Mouse (Mus musculus) megakaryocyte-erythroid progenitor cell, adult 5-6 weeks (primary cell): ENCODE results near the gene Plekha6. TPM values are rescaled to one million over a fixed set of nuclear protein-coding genes. Genes with fewer than 3 reads are reported as not detected.
"Not testable (repeated sequence)": the region's sequence is repeated elsewhere in the genome, so short reads cannot be mapped to it uniquely, and the experiment has no call there.

Experiments used
- ATAC-seq: replicated peaks from 2 replicates; pipeline ENCODE4 v1.8.0; 2016; ENCODE audit warnings: mild to moderate bottlenecking, inconsistent platforms; ENCODE audit not compliant: severe bottlenecking, poor library complexity, low FRiP score, low TSS enrichment
- total RNA-seq, 2 experiments: library from RNA; stranded (forward) in 1 of 2; stranded (reverse) in 1 of 2; fragments of 200-1000, 215-1000 nt in 1 of 2; fragments of >200 nt in 1 of 2; fragmentation: Nextera tagmentation in 1 of 2; gene quantifications; 2 replicates each; pipeline ENCODE4 v1.2.3; 2014 to 2017

Plekha6 gene
- total RNA-seq, 2 experiments from 2014 or later: 2.2 to 18.6 TPM

- ATAC-seq: no peak
These were observed 168.8 kb downstream of the Plekha6 start for GRCm38 (mm10) chr1:133332656-133333430.

GRCm38 (mm10) chr1:133333937-133334336 is 169.9 kb downstream of the Plekha6 start:
- no peak for ATAC-seq

GRCm38 (mm10) chr1:133340403-133340802 is 176.4 kb downstream of the Plekha6 start:
- ATAC-seq: not testable (repeated sequence)

- ATAC-seq: no peak
These were observed 180.3 kb downstream of the Plekha6 start for GRCm38 (mm10) chr1:133344357-133344756.

- no peak for ATAC-seq
These were observed 182.5 kb downstream of the Plekha6 start for GRCm38 (mm10) chr1:133346531-133346930.

GRCm38 (mm10) chr1:133347226-133347625 is 183.2 kb downstream of the Plekha6 start:
- ATAC-seq: no peak

GRCm38 (mm10) chr1:133347693-133348520 is 183.9 kb downstream of the Plekha6 start:
- ATAC-seq: peak; percentile 82

GRCm38 (mm10) chr1:133350210-133350609 is 186.2 kb downstream of the Plekha6 start, which contains the start of gene Ren1:
Gene Ren1, plus strand, starts transcription at chr1:133350510.
- ATAC-seq: no peak

- ATAC-seq: no peak
These were observed 187.8 kb downstream of the Plekha6 start for GRCm38 (mm10) chr1:133351762-133352161.

Other genes starting within 250 kb of the Plekha6 start
- 126 and 190 TPM in 2 replicates for gene Mdm4, start 133.6 kb upstream of the Plekha6 start, total RNA-seq (2014; fragmentation: Nextera tagmentation)
- gene Mdm4, start 133.6 kb upstream of the Plekha6 start, total RNA-seq (2017): 110 and 145 TPM in 2 replicates
- 3.5 and 4.0 TPM in 2 replicates for gene Pik3c2b, start 118.5 kb upstream of the Plekha6 start, total RNA-seq (2014; fragmentation: Nextera tagmentation)
- gene Pik3c2b, start 118.5 kb upstream of the Plekha6 start, total RNA-seq (2017): 0.33 and 0.88 TPM in 2 replicates
- gene Ppp1r15b, start 33.1 kb upstream of the Plekha6 start, total RNA-seq (2014; fragmentation: Nextera tagmentation): 73.9 and 82.5 TPM in 2 replicates
- gene Ppp1r15b, start 33.1 kb upstream of the Plekha6 start, total RNA-seq (2017): 116 TPM in 2 replicates
- gene Golt1a, start 145.6 kb downstream of the Plekha6 start, total RNA-seq (2014; fragmentation: Nextera tagmentation): not detected in 2 replicates
- not detected in 2 replicates for gene Golt1a, start 145.6 kb downstream of the Plekha6 start, total RNA-seq (2017)
- not detected in 2 replicates for gene Kiss1, start 157.7 kb downstream of the Plekha6 start, total RNA-seq (2014; fragmentation: Nextera tagmentation)
- gene Kiss1, start 157.7 kb downstream of the Plekha6 start, total RNA-seq (2017): not detected in 2 replicates
- not detected in 2 replicates for gene Ren1, start 186.3 kb downstream of the Plekha6 start, total RNA-seq (2014; fragmentation: Nextera tagmentation)
- not detected in 2 replicates for gene Ren1, start 186.3 kb downstream of the Plekha6 start, total RNA-seq (2017)
- gene Etnk2, start 199.4 kb downstream of the Plekha6 start, total RNA-seq (2014; fragmentation: Nextera tagmentation): not detected in 2 replicates
- not detected in 2 replicates for gene Etnk2, start 199.4 kb downstream of the Plekha6 start, total RNA-seq (2017)